Mouse (Mus musculus): Measurements from ENCODE around the gene Apaf1. TPM values are rescaled to one million over a fixed set of nuclear protein-coding genes. Genes with fewer than 3 reads are reported as not detected.
A peak's percentile ranks its signal among the peaks of the same experiment; 100 is the strongest.

Gene Apaf1
- polyA plus RNA-seq, 1 experiment from 2014 or later = 15.6 TPM

- Histone ChIP-seq H3K9ac (ENCODE audit: low read depth, low read length) (no peak overlapping the region), H3K4me3 (ENCODE audit: low read length) (no peak overlapping the region), H3K27ac (ENCODE audit: low read length) (no peak overlapping the region), H3K9me3 (ENCODE audit: control insufficient read depth, low read length) (no peaks in the 10 kb centered on the region), H3K4me2 (ENCODE audit: low read depth, low read length) (no peak overlapping the region), H3K36me3 (ENCODE audit: control insufficient read depth, insufficient read depth, low read length) (0 out of 2 replicates have a peak, but pooled peaks cover 4% of the 10 kb centered on the region), H3K4me1 (ENCODE audit: control insufficient read depth, insufficient read depth, low read length) (no peaks in the 10 kb centered on the region), H3K27me3 (replicated peaks; ENCODE audit: control insufficient read depth, insufficient read depth, low read length) (no peaks in the 10 kb centered on the region)
- ATAC-seq = no peak
- WGBS = 77% methylated on average over 5 of the region's 5 CpGs
Measured at GRCm38 (mm10) chr10:90999899-91000298, 82.7 kb downstream of the Apaf1 start.

GRCm38 (mm10) chr10:90993869-90994268, 88.7 kb downstream of the Apaf1 start:
- 85% methylated on average over 5 of the region's 5 CpGs for WGBS
- Histone ChIP-seq H3K9me3 (ENCODE audit: control insufficient read depth, low read length) (no peaks in the 10 kb centered on the region), H3K4me1 (ENCODE audit: control insufficient read depth, insufficient read depth, low read length) (no peaks in the 10 kb centered on the region), H3K4me2 (ENCODE audit: low read depth, low read length) (no peak overlapping the region), H3K27ac (ENCODE audit: low read length) (no peak overlapping the region), H3K4me3 (ENCODE audit: low read length) (no peak overlapping the region), H3K36me3 (ENCODE audit: control insufficient read depth, insufficient read depth, low read length) (0 out of 2 replicates have a peak, but pooled peaks cover 4% of the 10 kb centered on the region), H3K27me3 (replicated peaks; ENCODE audit: control insufficient read depth, insufficient read depth, low read length) (no peaks in the 10 kb centered on the region), H3K9ac (ENCODE audit: low read depth, low read length) (no peak overlapping the region)
- ATAC-seq = no peak

GRCm38 (mm10) chr10:90992237-90992636, 90.3 kb downstream of the Apaf1 start:
- 90% methylated on average over 6 of the region's 6 CpGs for WGBS

GRCm38 (mm10) chr10:90990340-90990739, 92.2 kb downstream of the Apaf1 start:
- Histone ChIP-seq H3K4me2 (ENCODE audit: low read depth, low read length) (no peak overlapping the region), H3K27ac (ENCODE audit: low read length) (no peak overlapping the region), H3K36me3 (ENCODE audit: control insufficient read depth, insufficient read depth, low read length) (0 out of 2 replicates have a peak, but pooled peaks cover under 1% of the 10 kb centered on the region), H3K9ac (ENCODE audit: low read depth, low read length) (no peak overlapping the region), H3K27me3 (replicated peaks; ENCODE audit: control insufficient read depth, insufficient read depth, low read length) (no peaks in the 10 kb centered on the region), H3K4me3 (ENCODE audit: low read length) (no peak overlapping the region), H3K4me1 (ENCODE audit: control insufficient read depth, insufficient read depth, low read length) (no peaks in the 10 kb centered on the region), H3K9me3 (ENCODE audit: control insufficient read depth, low read length) (no peaks in the 10 kb centered on the region)
- WGBS = 85% methylated on average over 6 of the region's 6 CpGs
- no peak for ATAC-seq

More at GRCm38 (mm10) chr10:90992237-90992636, 90.3 kb downstream of the Apaf1 start:
- ATAC-seq = no peak
- H3K27ac ChIP-seq (ENCODE audit: low read length) = no peak overlapping the region
- no peaks in the 10 kb centered on the region for H3K9me3 ChIP-seq (ENCODE audit: control insufficient read depth, low read length)
- no peak overlapping the region for H3K9ac ChIP-seq (ENCODE audit: low read depth, low read length)
- H3K27me3 ChIP-seq (replicated peaks; ENCODE audit: control insufficient read depth, insufficient read depth, low read length) = no peaks in the 10 kb centered on the region
- H3K36me3 ChIP-seq (ENCODE audit: control insufficient read depth, insufficient read depth, low read length) = 0 out of 2 replicates have a peak, but pooled peaks cover 4% of the 10 kb centered on the region
- no peak overlapping the region for H3K4me3 ChIP-seq (ENCODE audit: low read length)
- H3K4me2 ChIP-seq (ENCODE audit: low read depth, low read length) = no peak overlapping the region
- H3K4me1 ChIP-seq (ENCODE audit: control insufficient read depth, insufficient read depth, low read length) = no peaks in the 10 kb centered on the region

GRCm38 (mm10) chr10:90983046-90983445, 99.5 kb downstream of the Apaf1 start:
- no peaks in the 10 kb centered on the region for H3K27me3 ChIP-seq (replicated peaks; ENCODE audit: control insufficient read depth, insufficient read depth, low read length)
- WGBS = 62% methylated on average over 8 of the region's 8 CpGs
- no peak for ATAC-seq

GRCm38 (mm10) chr10:90981811-90982210, 100.8 kb downstream of the Apaf1 start:
- Histone ChIP-seq H3K27me3 (replicated peaks; ENCODE audit: control insufficient read depth, insufficient read depth, low read length) (no peaks in the 10 kb centered on the region), H3K27ac (ENCODE audit: low read length) (no peak overlapping the region), H3K36me3 (ENCODE audit: control insufficient read depth, insufficient read depth, low read length) (0 out of 2 replicates have a peak, but pooled peaks cover 2% of the 10 kb centered on the region), H3K4me2 (ENCODE audit: low read depth, low read length) (no peak overlapping the region), H3K9me3 (ENCODE audit: control insufficient read depth, low read length) (no peaks in the 10 kb centered on the region), H3K4me1 (ENCODE audit: control insufficient read depth, insufficient read depth, low read length) (no peaks in the 10 kb centered on the region), H3K4me3 (ENCODE audit: low read length) (no peak overlapping the region), H3K9ac (ENCODE audit: low read depth, low read length) (no peak overlapping the region)
- 76% methylated on average over 4 of the region's 4 CpGs for WGBS
- 0 out of 2 replicates have a peak, but pooled peaks have one; percentile 50 for ATAC-seq

More at GRCm38 (mm10) chr10:90983046-90983445, 99.5 kb downstream of the Apaf1 start:
- H3K9ac ChIP-seq (ENCODE audit: low read depth, low read length) = no peak overlapping the region
- no peaks in the 10 kb centered on the region for H3K4me1 ChIP-seq (ENCODE audit: control insufficient read depth, insufficient read depth, low read length)
- H3K36me3 ChIP-seq (ENCODE audit: control insufficient read depth, insufficient read depth, low read length) = 0 out of 2 replicates have a peak, but pooled peaks cover 2% of the 10 kb centered on the region
- H3K9me3 ChIP-seq (ENCODE audit: control insufficient read depth, low read length) = no peaks in the 10 kb centered on the region
- H3K4me2 ChIP-seq (ENCODE audit: low read depth, low read length) = no peak overlapping the region
- H3K4me3 ChIP-seq (ENCODE audit: low read length) = no peak overlapping the region
- H3K27ac ChIP-seq (ENCODE audit: low read length) = no peak overlapping the region

GRCm38 (mm10) chr10:90974491-90974890, 108.1 kb downstream of the Apaf1 start:
- Histone ChIP-seq H3K4me2 (ENCODE audit: low read depth, low read length) (no peak overlapping the region), H3K9ac (ENCODE audit: low read depth, low read length) (no peak overlapping the region), H3K9me3 (ENCODE audit: control insufficient read depth, low read length) (no peaks in the 10 kb centered on the region), H3K4me1 (ENCODE audit: control insufficient read depth, insufficient read depth, low read length) (peaks cover 5% of the 10 kb centered on the region), H3K36me3 (ENCODE audit: control insufficient read depth, insufficient read depth, low read length) (no peaks in the 10 kb centered on the region), H3K27me3 (replicated peaks; ENCODE audit: control insufficient read depth, insufficient read depth, low read length) (peaks cover 5% of the 10 kb centered on the region; the same call in 1 of the 2 replicates), H3K4me3 (ENCODE audit: low read length) (no peak overlapping the region), H3K27ac (ENCODE audit: low read length) (no peak overlapping the region)
- ATAC-seq = no peak
- WGBS = 72% methylated on average over 6 of the region's 6 CpGs

- no peak for ATAC-seq
- no peak overlapping the region for H3K9ac ChIP-seq (ENCODE audit: low read depth, low read length)
- H3K9me3 ChIP-seq (ENCODE audit: control insufficient read depth, low read length) = no peaks in the 10 kb centered on the region
- H3K36me3 ChIP-seq (ENCODE audit: control insufficient read depth, insufficient read depth, low read length) = no peaks in the 10 kb centered on the region
- no peak overlapping the region for H3K27ac ChIP-seq (ENCODE audit: low read length)
- H3K4me3 ChIP-seq (ENCODE audit: low read length) = no peak overlapping the region
- no peak overlapping the region for H3K4me2 ChIP-seq (ENCODE audit: low read depth, low read length)
- 71% methylated on average over 2 of the region's 2 CpGs for WGBS
- H3K4me1 ChIP-seq (ENCODE audit: control insufficient read depth, insufficient read depth, low read length) = peaks cover 8% of the 10 kb centered on the region
- H3K27me3 ChIP-seq (replicated peaks; ENCODE audit: control insufficient read depth, insufficient read depth, low read length) = peaks cover 9% of the 10 kb centered on the region; the same call in 1 of the 2 replicates
Measured at GRCm38 (mm10) chr10:90974084-90974483, 108.5 kb downstream of the Apaf1 start.

GRCm38 (mm10) chr10:90970560-90970959, 112.0 kb downstream of the Apaf1 start:
- H3K36me3 ChIP-seq (ENCODE audit: control insufficient read depth, insufficient read depth, low read length) = no peaks in the 10 kb centered on the region
- H3K4me2 ChIP-seq (ENCODE audit: low read depth, low read length) = no peak overlapping the region
- H3K9ac ChIP-seq (ENCODE audit: low read depth, low read length) = no peak overlapping the region
- H3K27me3 ChIP-seq (replicated peaks; ENCODE audit: control insufficient read depth, insufficient read depth, low read length) = peaks cover 13% of the 10 kb centered on the region
- no peak overlapping the region for H3K4me3 ChIP-seq (ENCODE audit: low read length)
- no peak overlapping the region for H3K27ac ChIP-seq (ENCODE audit: low read length)
- WGBS = 38% methylated on average over 4 of the region's 4 CpGs
- no peak for ATAC-seq
- peaks cover 8% of the 10 kb centered on the region for H3K4me1 ChIP-seq (ENCODE audit: control insufficient read depth, insufficient read depth, low read length)
- no peaks in the 10 kb centered on the region for H3K9me3 ChIP-seq (ENCODE audit: control insufficient read depth, low read length)
